Mouse (Mus musculus): ENCODE data around the gene Gorasp1. TPM values are rescaled to one million over a fixed set of nuclear protein-coding genes. Genes with fewer than 3 reads are reported as not detected.

Gorasp1 gene
- polyA plus RNA-seq, 1 experiment from 2014 or later = 28.9 TPM

DNA sequence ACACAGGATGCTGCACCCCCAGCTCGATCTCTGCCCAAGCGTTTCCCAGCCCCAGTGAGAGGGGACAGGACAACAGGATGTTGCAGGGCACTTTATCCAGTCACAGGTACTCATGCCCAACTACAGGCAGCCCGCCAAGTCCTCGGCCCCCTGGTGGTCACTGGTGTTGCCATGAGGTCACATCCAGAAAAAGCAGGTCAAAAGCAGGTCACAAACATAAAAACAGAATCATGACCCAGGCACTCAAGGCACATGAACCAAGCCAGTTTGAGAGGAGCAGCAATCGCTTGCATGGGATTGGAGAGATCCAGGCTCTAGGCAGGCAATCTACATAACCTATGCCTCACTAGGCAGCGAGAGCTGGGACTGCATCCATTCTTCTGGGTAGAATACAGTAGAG, 32.9 kb upstream of the Gorasp1 start:
- no peaks in the 10 kb centered on the region for H3K27me3 ChIP-seq
- no peak overlapping the region for H3K9ac ChIP-seq
- no peaks in the 10 kb centered on the region for H3K9me3 ChIP-seq
- no peaks in the 10 kb centered on the region for H3K36me3 ChIP-seq
- peak overlapping the region; percentile 56 for H3K27ac ChIP-seq (replicated peaks)
- H3K4me2 ChIP-seq = no peak overlapping the region
- peaks cover 25% of the 10 kb centered on the region for H3K4me1 ChIP-seq (replicated peaks)
- H3K4me3 ChIP-seq = no peak overlapping the region
- WGBS = 45% methylated on average over 6 of the region's 6 CpGs
- peak; percentile 21; the same call in 1 of the 2 replicates for ATAC-seq (ENCODE audit: low FRiP score, low read depth)

DNA sequence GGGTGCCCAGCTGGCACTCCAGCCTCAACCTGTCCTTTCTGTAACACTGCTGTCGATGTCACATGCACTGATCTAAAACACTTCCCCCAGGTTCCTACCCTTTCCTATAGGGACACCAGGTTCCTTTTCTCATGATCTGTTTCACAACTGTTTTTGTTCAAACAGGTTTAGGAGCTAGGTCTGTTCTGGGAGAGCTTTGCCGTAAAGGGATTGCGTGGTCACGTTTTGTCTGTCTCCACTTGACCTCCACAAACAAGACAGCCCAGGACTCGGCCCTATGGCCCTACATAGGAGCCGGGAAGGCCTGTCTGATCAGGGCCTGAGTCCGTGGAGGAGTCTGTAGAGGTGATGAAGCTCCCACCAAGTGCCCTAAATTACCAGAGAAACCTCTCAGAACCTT, 32.4 kb upstream of the Gorasp1 start:
- Histone ChIP-seq H3K4me1 (replicated peaks) (peaks cover 25% of the 10 kb centered on the region), H3K4me2 (no peak overlapping the region), H3K9ac (no peak overlapping the region), H3K9me3 (no peaks in the 10 kb centered on the region), H3K4me3 (no peak overlapping the region), H3K27ac (replicated peaks) (no peak overlapping the region), H3K36me3 (no peaks in the 10 kb centered on the region), H3K27me3 (no peaks in the 10 kb centered on the region)
- ATAC-seq (ENCODE audit: low FRiP score, low read depth) = no peak
- WGBS = 82% methylated on average over 7 of the region's 7 CpGs

DNA sequence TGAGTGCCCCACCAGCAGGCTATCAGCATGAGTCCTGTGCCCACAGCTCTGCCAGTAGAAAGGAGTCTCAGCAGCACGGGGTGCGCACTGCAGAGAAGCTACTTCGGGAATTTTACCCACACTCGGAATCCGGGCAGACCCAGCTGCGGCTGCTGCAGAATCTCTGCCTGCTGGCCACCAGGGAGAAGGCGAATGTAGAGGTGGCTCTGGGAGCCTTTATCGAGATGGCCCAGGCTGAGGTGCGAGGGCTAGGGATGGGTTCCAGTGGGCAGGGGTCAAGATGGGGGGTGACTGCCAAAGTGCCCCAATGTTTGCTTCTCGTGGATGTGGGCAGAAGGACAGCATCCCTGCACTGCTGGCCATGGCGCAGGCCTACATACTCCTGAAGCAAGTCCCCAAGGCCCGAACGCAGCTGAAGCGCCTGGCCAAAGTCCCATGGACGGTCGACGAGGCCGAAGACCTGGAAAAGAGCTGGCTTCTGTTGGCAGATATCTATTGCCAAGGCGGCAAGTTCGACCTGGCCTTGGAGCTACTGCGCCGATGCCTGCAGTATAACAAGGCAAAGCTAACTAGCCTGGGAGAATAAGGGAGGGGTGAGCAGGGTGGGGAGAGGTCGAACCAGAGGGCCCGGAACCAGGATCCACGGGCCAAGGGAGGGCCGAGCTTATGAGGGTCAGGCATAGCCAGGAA, 29.0 kb upstream of the Gorasp1 start:
- ATAC-seq (ENCODE audit: low FRiP score, low read depth) = no peak
- Histone ChIP-seq H3K9me3 (no peaks in the 10 kb centered on the region), H3K4me1 (replicated peaks) (peaks cover 15% of the 10 kb centered on the region), H3K4me2 (no peak overlapping the region), H3K4me3 (no peak overlapping the region), H3K36me3 (no peaks in the 10 kb centered on the region), H3K9ac (no peak overlapping the region), H3K27ac (replicated peaks) (no peak overlapping the region), H3K27me3 (no peaks in the 10 kb centered on the region)
- 85% methylated on average over 26 of the region's 26 CpGs for WGBS

- Histone ChIP-seq H3K27ac (replicated peaks) (no peak overlapping the region), H3K4me1 (replicated peaks) (peaks cover 3% of the 10 kb centered on the region), H3K27me3 (no peaks in the 10 kb centered on the region), H3K9me3 (no peaks in the 10 kb centered on the region), H3K9ac (no peak overlapping the region), H3K4me2 (no peak overlapping the region), H3K4me3 (no peak overlapping the region), H3K36me3 (no peaks in the 10 kb centered on the region)
- no peak for ATAC-seq (ENCODE audit: low FRiP score, low read depth)
- WGBS = 77% methylated on average over 3 of the region's 3 CpGs
These were observed 27.8 kb upstream of the Gorasp1 start for GRCm38 (mm10) chr9:119965186-119965585.

DNA sequence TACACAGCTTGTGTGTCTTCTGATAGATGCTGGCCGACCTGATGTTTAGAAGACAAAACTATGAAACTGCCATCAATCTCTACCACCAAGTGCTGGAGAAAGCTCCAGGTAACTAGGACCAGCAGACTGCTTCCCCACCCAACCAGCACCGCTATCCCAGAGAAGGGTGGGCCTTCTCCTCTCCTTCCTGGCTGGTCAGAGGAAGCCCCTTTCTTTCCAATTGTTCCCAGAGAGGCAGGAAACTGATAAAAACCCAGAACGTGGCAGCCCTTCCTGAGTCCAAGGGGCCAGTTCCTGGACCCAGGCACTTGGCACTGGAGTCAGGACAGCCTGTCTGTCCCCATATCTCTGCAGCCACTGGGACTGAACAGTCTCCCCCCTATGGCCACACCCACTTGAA, 26.8 kb upstream of the Gorasp1 start:
- no peaks in the 10 kb centered on the region for H3K4me1 ChIP-seq (replicated peaks)
- no peak overlapping the region for H3K27ac ChIP-seq (replicated peaks)
- no peaks in the 10 kb centered on the region for H3K36me3 ChIP-seq
- no peaks in the 10 kb centered on the region for H3K9me3 ChIP-seq
- ATAC-seq (ENCODE audit: low FRiP score, low read depth) = no peak
- H3K9ac ChIP-seq = no peak overlapping the region
- H3K27me3 ChIP-seq = no peaks in the 10 kb centered on the region
- 77% methylated on average over 3 of the region's 3 CpGs for WGBS
- H3K4me3 ChIP-seq = no peak overlapping the region
- no peak overlapping the region for H3K4me2 ChIP-seq

DNA sequence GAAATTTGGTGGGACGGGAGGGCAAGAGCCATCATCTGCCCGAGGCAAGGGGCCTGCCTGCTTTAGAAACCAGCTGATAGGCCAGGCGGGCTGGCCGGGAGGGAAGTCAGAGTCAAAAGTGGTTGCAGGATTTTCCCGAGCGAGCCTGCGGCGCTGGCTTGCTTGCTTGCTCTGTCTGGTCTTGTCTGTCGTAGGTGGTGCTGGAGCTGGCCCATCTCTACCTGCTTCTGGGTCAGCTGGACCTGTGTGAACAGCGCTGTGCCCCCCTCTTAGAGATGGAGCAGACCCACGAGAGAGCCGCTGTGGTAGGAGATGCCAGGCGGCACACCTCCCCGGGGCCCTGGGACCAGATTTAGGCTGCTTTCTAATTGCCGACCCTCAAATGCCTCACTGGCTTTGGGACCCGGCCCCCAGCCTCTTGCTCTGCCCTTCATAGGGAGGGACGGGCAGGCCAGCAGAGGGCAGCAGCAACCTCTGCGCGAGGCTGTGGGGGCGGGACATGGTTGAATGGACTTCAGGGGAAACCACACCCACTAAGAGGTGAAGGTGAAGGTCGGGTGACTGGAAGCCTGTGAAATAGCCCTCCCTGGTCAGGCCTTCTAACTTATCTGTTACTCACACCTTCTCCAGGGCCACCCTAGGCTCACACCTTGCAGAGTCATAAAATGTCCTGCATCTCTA, 25.8 kb upstream of the Gorasp1 start:
- Histone ChIP-seq H3K27me3 (no peaks in the 10 kb centered on the region), H3K4me3 (no peak overlapping the region), H3K9me3 (no peaks in the 10 kb centered on the region), H3K4me1 (replicated peaks) (no peaks in the 10 kb centered on the region), H3K4me2 (0 out of 2 replicates have a peak overlapping the region, but pooled peaks have one; percentile 1), H3K27ac (replicated peaks) (no peak overlapping the region), H3K9ac (no peak overlapping the region), H3K36me3 (no peaks in the 10 kb centered on the region)
- 17% methylated on average over 21 of the region's 21 CpGs for WGBS
- ATAC-seq (ENCODE audit: low FRiP score, low read depth) = no peak

DNA sequence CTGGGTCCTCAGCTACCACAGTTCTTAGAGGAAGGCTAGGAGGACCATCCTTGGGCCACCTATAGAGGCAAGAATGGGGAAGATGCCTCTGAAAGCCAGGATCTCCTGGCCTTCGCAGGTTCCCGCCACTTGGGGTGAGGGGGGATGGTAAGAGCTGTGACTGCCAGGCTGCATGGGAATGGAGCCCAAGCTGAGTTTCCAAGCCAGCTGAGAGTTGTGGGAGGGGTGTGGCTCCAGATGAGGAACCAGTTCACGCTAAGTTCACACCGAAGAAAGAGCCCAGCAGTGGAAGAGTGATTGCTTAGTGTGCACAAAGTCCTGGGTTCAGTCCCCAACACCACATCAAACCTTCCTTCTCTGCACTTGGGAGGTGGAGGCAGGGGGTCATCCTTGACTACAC, 24.9 kb upstream of the Gorasp1 start:
- Histone ChIP-seq H3K9me3 (no peaks in the 10 kb centered on the region), H3K4me3 (no peak overlapping the region), H3K27ac (replicated peaks) (no peak overlapping the region), H3K9ac (no peak overlapping the region), H3K4me1 (replicated peaks) (no peaks in the 10 kb centered on the region), H3K36me3 (no peaks in the 10 kb centered on the region), H3K4me2 (no peak overlapping the region), H3K27me3 (no peaks in the 10 kb centered on the region)
- ATAC-seq (ENCODE audit: low FRiP score, low read depth) = no peak
- 86% methylated on average over 4 of the region's 4 CpGs for WGBS

- Histone ChIP-seq H3K27me3 (no peaks in the 10 kb centered on the region), H3K4me3 (no peak overlapping the region), H3K9me3 (no peaks in the 10 kb centered on the region), H3K9ac (no peak overlapping the region), H3K27ac (replicated peaks) (no peak overlapping the region), H3K36me3 (no peaks in the 10 kb centered on the region), H3K4me1 (replicated peaks) (no peaks in the 10 kb centered on the region), H3K4me2 (no peak overlapping the region)
- WGBS = 86% methylated on average over 9 of the region's 9 CpGs
- ATAC-seq (ENCODE audit: low FRiP score, low read depth) = no peak
These were observed 21.5 kb upstream of the Gorasp1 start for GRCm38 (mm10) chr9:119958835-119959234.

- Histone ChIP-seq H3K27me3 (no peaks in the 10 kb centered on the region), H3K36me3 (no peaks in the 10 kb centered on the region), H3K4me3 (no peak overlapping the region), H3K9me3 (no peaks in the 10 kb centered on the region), H3K27ac (replicated peaks) (no peak overlapping the region), H3K4me1 (replicated peaks) (no peaks in the 10 kb centered on the region; the same call in 1 of the 2 replicates), H3K9ac (no peak overlapping the region), H3K4me2 (no peak overlapping the region)
- WGBS = 88% methylated on average over 9 of the region's 9 CpGs
- no peak for ATAC-seq (ENCODE audit: low FRiP score, low read depth)
These were observed 14.0 kb upstream of the Gorasp1 start for GRCm38 (mm10) chr9:119951388-119951787.

DNA sequence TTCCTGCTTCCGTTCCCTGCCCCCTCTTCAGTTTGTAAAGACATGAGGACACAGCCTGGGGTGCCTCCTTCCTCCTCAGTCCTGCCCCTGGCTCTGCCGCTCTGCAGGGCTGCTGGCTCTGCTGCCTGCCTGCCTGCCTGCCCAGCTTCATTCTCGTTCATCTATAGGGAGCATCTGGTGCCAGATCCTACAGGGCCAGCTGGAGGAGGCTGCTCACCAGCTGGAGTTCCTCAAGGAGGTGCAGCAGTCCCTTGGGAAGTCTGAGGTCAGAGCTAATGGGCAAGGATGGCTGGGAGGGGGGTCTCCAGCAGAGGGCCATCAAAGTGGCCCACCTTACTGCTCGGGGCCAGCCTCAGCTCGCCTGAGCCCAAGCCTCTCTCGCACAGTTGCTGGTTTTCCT, 13.1 kb upstream of the Gorasp1 start:
- Histone ChIP-seq H3K27ac (replicated peaks) (no peak overlapping the region), H3K9me3 (no peaks in the 10 kb centered on the region), H3K4me2 (no peak overlapping the region), H3K9ac (no peak overlapping the region), H3K4me3 (no peak overlapping the region), H3K27me3 (no peaks in the 10 kb centered on the region), H3K4me1 (replicated peaks) (no peaks in the 10 kb centered on the region; the same call in 1 of the 2 replicates), H3K36me3 (no peaks in the 10 kb centered on the region)
- WGBS = 45% methylated on average over 6 of the region's 6 CpGs
- no peak for ATAC-seq (ENCODE audit: low FRiP score, low read depth)

- Histone ChIP-seq H3K27ac (replicated peaks) (no peak overlapping the region), H3K9ac (no peak overlapping the region), H3K36me3 (no peaks in the 10 kb centered on the region), H3K27me3 (no peaks in the 10 kb centered on the region), H3K9me3 (no peaks in the 10 kb centered on the region), H3K4me1 (replicated peaks) (no peaks in the 10 kb centered on the region; the same call in 1 of the 2 replicates), H3K4me2 (no peak overlapping the region), H3K4me3 (no peak overlapping the region)
- WGBS = 52% methylated on average over 3 of the region's 3 CpGs
- no peak for ATAC-seq (ENCODE audit: low FRiP score, low read depth)
These were observed 11.4 kb upstream of the Gorasp1 start for GRCm38 (mm10) chr9:119948804-119949203.

- H3K4me1 ChIP-seq (replicated peaks) = no peaks in the 10 kb centered on the region; the same call in 1 of the 2 replicates
- no peak overlapping the region for H3K27ac ChIP-seq (replicated peaks)
- WGBS = 75% methylated on average over 12 of the region's 12 CpGs
- H3K36me3 ChIP-seq = no peaks in the 10 kb centered on the region
- no peak overlapping the region for H3K4me3 ChIP-seq
- no peak overlapping the region for H3K4me2 ChIP-seq
- H3K9me3 ChIP-seq = no peaks in the 10 kb centered on the region
- ATAC-seq (ENCODE audit: low FRiP score, low read depth) = no peak
- no peaks in the 10 kb centered on the region for H3K27me3 ChIP-seq
- H3K9ac ChIP-seq = no peak overlapping the region
These were observed 8.0 kb upstream of the Gorasp1 start for GRCm38 (mm10) chr9:119945173-119945900.
